Mouse (Mus musculus) MEL (cell line): ENCODE measurements around the gene Glrx3.

Experiments used
- CTCF ChIP-seq, 3 experiments: IDR thresholded peaks in 2 of 3; conservative IDR thresholded peaks in 1 of 3; 2 replicates each; pipeline ENCODE4 v1.5.1; 2011 to 2012; ENCODE audit warnings: low read length in 3 of 3, low read depth in 2 of 3, mild to moderate bottlenecking in 2 of 3, improper control_type of control experiment in 1 of 3, inconsistent platforms in 1 of 3, mixed read lengths in 1 of 3, moderate library complexity in 1 of 3; ENCODE audit not compliant: control insufficient read depth in 1 of 3, insufficient read depth in 1 of 3, poor library complexity in 1 of 3, severe bottlenecking in 1 of 3
- ELF1 ChIP-seq: IDR thresholded peaks from 2 replicates; pipeline ENCODE4 v1.6.1; 2014; ENCODE audit warnings: low read depth, mild to moderate bottlenecking, inconsistent platforms, low read length, improper control_type of control experiment, moderate library complexity
- POLR2AphosphoS2 ChIP-seq: IDR thresholded peaks from 2 replicates; pipeline ENCODE4 v1.6.1; 2011; ENCODE audit warnings: low read length, improper control_type of control experiment
- SMC3 ChIP-seq: IDR thresholded peaks from 2 replicates; pipeline ENCODE4 v1.6.1; 2011; ENCODE audit warnings: low read depth, low read length, improper control_type of control experiment

- TF ChIP-seq POLR2AphosphoS2 (no peak), ELF1 (no peak), CTCF (IDR thresholded peaks at IDR 0.05 in 2 of 3, conservative IDR thresholded peaks at IDR 0.05 in 1 of 3; ENCODE audit: control insufficient read depth in 1 of 3, insufficient read depth in 1 of 3, low read depth in 2 of 3, low read length in 3 of 3, poor library complexity in 1 of 3, severe bottlenecking in 1 of 3) (no peak), SMC3 (no peak)
These were observed 55.0 kb downstream of the Glrx3 start for GRCm38 (mm10) chr7:137492307-137492973.
